Mouse (Mus musculus): ENCODE results near the gene Bpifb4. TPM values are rescaled to one million over a fixed set of nuclear protein-coding genes. Genes with fewer than 3 reads are reported as not detected.

Gene Bpifb4
- total RNA-seq, 2 experiments from 2014 or later = not detected

GRCm38 (mm10) chr2:154001056-154001455 lies 63.0 kb downstream of the Bpifb4 start:
- DNase-seq = no peak
- intact Hi-C loops (cut with DNase I) = loop anchor here (5.0 kb wide), 1 partner anchor 156 kb away; no protein-coding TSS in a partner anchor

- DNase-seq = no peak
- intact Hi-C loops (cut with DNase I) = loop anchor here (5.0 kb wide), 1 partner anchor 153 kb away; no protein-coding TSS in a partner anchor
Observed at GRCm38 (mm10) chr2:154004456-154004855, 66.4 kb downstream of the Bpifb4 start.

- intact Hi-C loops (cut with DNase I) = no loop called here
- DNase-seq = no peak
Observed at GRCm38 (mm10) chr2:154005094-154005493, 67.1 kb downstream of the Bpifb4 start.

GRCm38 (mm10) chr2:154005734-154006133 lies 67.7 kb downstream of the Bpifb4 start:
- no peak for DNase-seq
- intact Hi-C loops (cut with DNase I) = no loop called here

DNA sequence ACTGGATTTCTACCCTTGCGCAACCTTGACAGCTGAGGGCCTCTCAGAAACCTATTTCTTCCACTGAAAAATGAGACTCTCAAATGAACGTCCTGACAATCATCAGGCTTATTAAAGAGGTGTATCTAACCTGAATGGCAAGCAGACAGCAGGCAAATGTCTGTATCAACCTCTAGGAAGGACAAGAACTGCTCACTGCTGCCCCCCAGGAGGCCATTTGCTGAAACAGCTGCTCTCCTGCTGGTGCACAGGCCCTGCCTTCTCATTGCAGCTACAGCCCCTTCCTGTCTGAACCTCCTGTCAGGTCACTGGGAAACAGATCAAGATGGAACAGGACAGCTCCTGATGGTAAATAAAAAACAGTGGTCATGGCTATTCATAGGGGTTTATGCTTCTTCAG lies 68.3 kb downstream of the Bpifb4 start:
- no peak for DNase-seq
- intact Hi-C loops (cut with DNase I) = no loop called here

GRCm38 (mm10) chr2:154007381-154007780 lies 69.4 kb downstream of the Bpifb4 start:
- DNase-seq = no peak
- intact Hi-C loops (cut with DNase I) = no loop called here

DNA sequence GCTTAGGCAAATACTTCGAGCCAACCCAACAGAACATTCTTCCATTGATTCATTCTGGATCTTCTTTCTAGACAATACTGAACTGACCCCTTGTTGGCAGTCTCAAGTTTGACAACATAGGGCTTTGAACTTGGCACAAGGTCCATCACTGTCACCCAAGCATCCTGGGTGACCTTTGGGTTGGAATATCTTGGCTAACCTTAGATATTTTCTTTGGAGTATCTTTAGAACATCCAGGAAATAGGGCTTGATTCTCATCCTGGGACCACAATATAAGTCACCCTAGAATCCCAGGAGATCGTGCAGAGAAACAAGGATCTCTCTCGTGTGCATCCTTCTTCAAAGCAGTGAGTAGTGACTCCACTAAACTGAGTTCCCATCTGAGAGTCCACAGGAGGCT lies 70.0 kb downstream of the Bpifb4 start, which contains the start of gene Bpifa2:
Bpifa2 (plus strand) TSS at position 301 of the 400 bp plus-strand sequence.
- intact Hi-C loops (cut with DNase I) = no loop called here
- DNase-seq = no peak

Other genes starting within 250 kb of the Bpifb4 start
- not detected for gene Dnmt3c, start 241.6 kb upstream of the Bpifb4 start, total RNA-seq (2021)
- gene Mapre1, start 196.9 kb upstream of the Bpifb4 start, total RNA-seq (2021) = 10 to 100 TPM; 51.4 to 57.7 TPM
- not detected for gene Efcab8, start 158.3 kb upstream of the Bpifb4 start, total RNA-seq (2021)
- not detected for gene Sun5, start 67.1 kb upstream of the Bpifb4 start, total RNA-seq (2021)
- gene Bpifb2, start 63.2 kb upstream of the Bpifb4 start, total RNA-seq (2021) = not detected
- gene Bpifb6, start 37.8 kb upstream of the Bpifb4 start, total RNA-seq (2021) = not detected
- gene Bpifb3, start 20.0 kb upstream of the Bpifb4 start, total RNA-seq (2021) = not detected
- not detected for gene Bpifa6, start 36.7 kb downstream of the Bpifb4 start, total RNA-seq (2021)
- not detected for gene Bpifa2, start 70.1 kb downstream of the Bpifb4 start, total RNA-seq (2021)
- gene Bpifa3, start 192.1 kb downstream of the Bpifb4 start, total RNA-seq (2021) = not detected
- not detected for gene Bpifa1, start 204.7 kb downstream of the Bpifb4 start, total RNA-seq (2021)
- gene Bpifa5, start 224.4 kb downstream of the Bpifb4 start, total RNA-seq (2021) = not detected

All from heart, postnatal 36 days (tissue).